Mouse (Mus musculus) right cerebral cortex, postnatal 10 days (tissue): ENCODE data around the gene Vmn1r75.

Experiments
- DNase-seq, 2 experiments: peaks; one replicate each; pipeline ENCODE4 v3.0.0; 2021; ENCODE audit warnings: low spot score in 2 of 2

Gene Vmn1r75

DNA sequence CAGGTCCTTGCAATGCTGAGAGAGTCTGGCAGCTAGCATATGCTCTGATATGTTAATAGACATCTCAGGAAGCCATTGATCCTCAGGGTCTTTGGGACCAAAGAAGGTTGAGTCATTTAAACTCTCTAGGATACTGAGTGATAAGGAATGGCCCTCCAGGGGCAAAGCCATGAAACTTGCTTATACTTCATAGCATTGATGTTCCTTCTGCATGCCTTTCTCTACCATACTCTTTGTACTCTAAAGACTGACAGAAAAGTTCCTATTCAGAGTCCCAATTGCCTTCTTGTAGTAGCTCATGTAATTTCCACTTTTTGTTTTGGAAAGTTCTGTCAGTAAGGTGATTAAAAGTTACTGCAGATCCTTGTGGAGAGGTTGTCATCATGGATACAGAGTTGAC lies at the start of gene Vmn1r75:
Gene Vmn1r75, plus strand, starts transcription at position 301 of the 400 bp plus-strand sequence.
- DNase-seq = no peak

DNA sequence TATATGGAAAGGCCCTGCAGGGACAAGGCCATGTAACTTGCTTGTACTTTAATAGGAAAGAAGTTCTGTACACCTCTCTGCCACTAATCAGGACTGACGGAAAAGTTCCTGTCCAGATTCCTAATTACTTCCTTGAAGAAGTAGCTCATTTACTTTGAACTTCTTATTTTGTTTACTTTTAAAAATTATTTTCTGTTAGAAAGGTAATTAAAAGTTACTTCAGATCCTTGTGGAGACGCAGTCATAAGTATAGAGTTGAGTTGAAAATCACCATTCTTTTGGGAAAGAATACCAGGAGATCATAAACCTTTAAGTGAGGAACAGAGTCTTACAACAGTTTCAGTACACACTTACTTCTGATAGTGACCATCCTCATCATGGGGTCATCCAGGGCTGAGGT lies 40.8 kb upstream of the Vmn1r75 start, which contains the start of gene Vmn1r74:
Gene Vmn1r74, plus strand, starts transcription at position 301 of the 400 bp plus-strand sequence.
- no peak for DNase-seq
